Mouse (Mus musculus): ENCODE data around the gene Scgb1c1. TPM values are rescaled to one million over a fixed set of nuclear protein-coding genes. Genes with fewer than 3 reads are reported as not detected.

Gene Scgb1c1
- total and polyA plus RNA-seq, 3 experiments, result not detected

DNA sequence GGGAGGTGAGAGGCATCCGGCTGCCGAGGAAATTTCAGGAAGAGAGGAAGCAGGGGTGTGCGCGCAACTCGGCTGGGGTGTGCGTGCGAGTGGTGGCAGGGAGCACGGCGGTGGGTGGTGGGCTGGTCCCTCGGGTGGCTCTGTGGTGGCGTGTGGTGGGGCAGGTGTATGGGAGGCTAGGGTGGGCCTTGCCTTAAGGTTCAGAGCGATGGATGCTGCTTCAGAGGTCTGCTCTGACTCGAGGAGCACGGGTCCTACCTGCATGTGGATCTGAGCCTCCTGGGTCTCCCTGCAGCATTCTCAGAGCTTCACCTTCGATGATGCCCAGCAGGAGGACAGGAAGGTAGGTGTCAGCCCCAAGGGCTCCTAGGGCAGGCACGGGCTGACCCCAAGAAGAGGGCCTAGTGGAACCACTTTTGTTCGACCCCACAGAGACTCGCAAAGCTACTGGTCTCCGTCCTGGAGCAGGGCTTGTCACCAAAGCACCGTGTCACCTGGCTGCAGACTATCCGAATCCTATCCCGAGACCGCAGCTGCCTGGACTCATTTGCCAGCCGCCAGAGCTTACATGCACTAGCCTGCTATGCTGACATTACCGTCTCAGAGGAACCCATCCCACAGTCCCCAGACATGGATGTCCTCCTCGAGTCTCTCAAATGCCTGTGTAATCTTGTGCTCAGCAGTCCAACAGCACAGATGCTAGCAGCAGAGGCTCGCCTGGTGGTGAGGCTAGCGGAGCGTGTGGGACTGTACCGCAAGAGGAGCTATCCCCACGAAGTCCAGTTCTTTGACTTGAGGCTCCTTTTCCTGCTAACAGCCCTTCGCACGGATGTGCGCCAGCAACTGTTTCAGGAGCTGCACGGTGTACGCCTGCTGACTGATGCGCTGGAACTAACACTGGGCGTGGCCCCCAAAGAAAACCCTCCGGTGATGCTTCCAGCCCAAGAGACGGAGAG lies 12.5 kb downstream of the Scgb1c1 start, which contains the start of gene Bet1l:
Bet1l (minus strand) TSS at position 28 of the 956 bp plus-strand sequence.
- Histone ChIP-seq H3K9ac (ENCODE audit: insufficient read depth, low read depth) (peak within 1 kb of the TSS; percentile 97), H3K4me3 (replicated peaks in 1 of 3; ENCODE audit: low read depth in 2 of 3, low read length in 2 of 3, poor library complexity in 1 of 3) (peak within 1 kb of the TSS; percentile 84 to 98 (median 92)), H3K9me3 (replicated peaks; ENCODE audit: low read length) (no peaks in the 10 kb centered on the region), H3K27ac (ENCODE audit: insufficient read depth, low read depth) (peak within 1 kb of the TSS; percentile 78), H3K4me2 (ENCODE audit: insufficient read depth, low read depth, poor library complexity, severe bottlenecking) (peak within 1 kb of the TSS; percentile 79), H3K27me3 (replicated peaks) (no peaks in the 10 kb centered on the region), H3K4me1 (ENCODE audit: control insufficient read depth in 1 of 2, insufficient read depth in 2 of 2) (peaks cover 22 to 35% of the 10 kb centered on the region in 2 experiments), H3K79me2 (replicated peaks; ENCODE audit: control insufficient read depth, extremely low read depth, insufficient read depth, poor library complexity, severe bottlenecking) (peaks cover 35% of the 10 kb centered on the region), H3K36me3 (replicated peaks in 1 of 2; ENCODE audit: control insufficient read depth in 1 of 2, insufficient read depth in 1 of 2, low read length in 1 of 2) (peaks cover 55 to 70% of the 10 kb centered on the region in 2 experiments)
- TF ChIP-seq TCF12 (IDR thresholded peaks at IDR 0.05; ENCODE audit: low read depth, low read length) (0 out of 2 replicates have a peak, but pooled peaks have one; percentile 1), CHD1 (IDR thresholded peaks at IDR 0.05; ENCODE audit: low read depth, low read length) (no peak), UBTF (IDR thresholded peaks at IDR 0.05; ENCODE audit: low read depth, low read length) (0 out of 2 replicates have a peak, but pooled peaks have one; percentile 44), MYC (IDR thresholded peaks at IDR 0.05; ENCODE audit: low read depth, low read length) (no peak), USF2 (conservative IDR thresholded peaks at IDR 0.05; ENCODE audit: low read depth, low read length) (no peak), IRF4 (IDR thresholded peaks at IDR 0.05; ENCODE audit: low read depth, low read length) (0 out of 2 replicates have a peak, but pooled peaks have one; percentile 8), SIN3A (IDR thresholded peaks at IDR 0.05; ENCODE audit: low read length) (peak; percentile 0)
- dilution Hi-C loops (cut with MboI; ENCODE audit: extremely low pct_ligation_motif_present, extremely low pct_unique_long_range_greater_than_20kb, low sequenced_read_pairs), result no loop called here
- no peak for DNase-seq (ENCODE audit: extremely low read depth)
- in situ Hi-C loops (cut with MboI; ENCODE audit: low pct_ligation_motif_present, low pct_unique_long_range_greater_than_20kb, low sequenced_read_pairs), result no loop called here

DNA sequence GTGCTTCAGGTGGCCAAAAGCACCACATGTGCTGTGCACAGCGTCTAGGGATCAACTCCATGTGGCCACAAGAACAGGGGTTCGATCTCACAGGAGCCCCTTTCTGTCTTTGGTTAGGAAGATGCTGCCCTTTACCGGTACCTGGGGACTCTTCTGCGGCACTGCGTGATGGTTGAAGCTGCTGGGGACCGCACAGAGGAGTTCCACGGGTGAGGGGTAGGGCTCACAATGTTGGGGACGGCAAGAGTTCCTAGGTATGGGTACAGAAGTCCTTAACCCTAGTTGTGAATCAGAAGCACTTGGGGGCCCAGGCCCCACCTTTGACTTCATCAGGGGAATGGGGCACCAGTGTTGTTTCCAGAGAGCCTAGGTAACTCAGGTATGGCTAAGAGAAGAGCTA lies 13.4 kb downstream of the Scgb1c1 start:
- peak overlapping the region; percentile 97; the same call in 1 of the 2 replicates for H3K9ac ChIP-seq (ENCODE audit: insufficient read depth, low read depth)
- peak overlapping the region; percentile 84 to 98 (median 92) for H3K4me3 ChIP-seq (replicated peaks in 1 of 3; ENCODE audit: low read depth in 2 of 3, low read length in 2 of 3, poor library complexity in 1 of 3)
- H3K36me3 ChIP-seq (replicated peaks in 1 of 2; ENCODE audit: control insufficient read depth in 1 of 2, insufficient read depth in 1 of 2, low read length in 1 of 2), result peaks cover 55 to 70% of the 10 kb centered on the region in 2 experiments
- H3K27me3 ChIP-seq (replicated peaks), result no peaks in the 10 kb centered on the region
- peaks cover 22 to 35% of the 10 kb centered on the region in 2 experiments for H3K4me1 ChIP-seq (ENCODE audit: control insufficient read depth in 1 of 2, insufficient read depth in 2 of 2)
- TF ChIP-seq JUN (IDR thresholded peaks at IDR 0.05; ENCODE audit: insufficient read depth, low read depth, low read length), result no peak
- TF ChIP-seq CHD2 (IDR thresholded peaks at IDR 0.05; ENCODE audit: low read length), result no peak
- TF ChIP-seq PAX5 (IDR thresholded peaks at IDR 0.05; ENCODE audit: low read length), result no peak
- TF ChIP-seq USF2 (conservative IDR thresholded peaks at IDR 0.05; ENCODE audit: low read depth, low read length), result no peak
- no peak for TF ChIP-seq POLR2A (IDR thresholded peaks at IDR 0.05; ENCODE audit: low read depth, low read length)
- no peak for TF ChIP-seq TBP (conservative IDR thresholded peaks at IDR 0.05; ENCODE audit: low read depth, low read length)
- no peak for TF ChIP-seq SIN3A (IDR thresholded peaks at IDR 0.05; ENCODE audit: low read length)
- TF ChIP-seq SMC3 (IDR thresholded peaks at IDR 0.05; ENCODE audit: low read depth, low read length), result no peak
- no peak for TF ChIP-seq NRF1 (IDR thresholded peaks at IDR 0.05; ENCODE audit: low read depth, low read length)
- no peak for TF ChIP-seq JUND (conservative IDR thresholded peaks at IDR 0.05; ENCODE audit: low read depth, low read length)
- TF ChIP-seq CHD1 (IDR thresholded peaks at IDR 0.05; ENCODE audit: low read depth, low read length), result no peak
- no peak for DNase-seq (ENCODE audit: extremely low read depth)
- H3K4me2 ChIP-seq (ENCODE audit: insufficient read depth, low read depth, poor library complexity, severe bottlenecking), result peak overlapping the region; percentile 79
- in situ Hi-C loops (cut with MboI; ENCODE audit: low pct_ligation_motif_present, low pct_unique_long_range_greater_than_20kb, low sequenced_read_pairs) (no loop called here), dilution Hi-C loops (cut with MboI; ENCODE audit: extremely low pct_ligation_motif_present, extremely low pct_unique_long_range_greater_than_20kb, low sequenced_read_pairs) (no loop called here)
- peaks cover 35% of the 10 kb centered on the region for H3K79me2 ChIP-seq (replicated peaks; ENCODE audit: control insufficient read depth, extremely low read depth, insufficient read depth, poor library complexity, severe bottlenecking)
- H3K27ac ChIP-seq (ENCODE audit: insufficient read depth, low read depth), result no peak overlapping the region
- no peaks in the 10 kb centered on the region for H3K9me3 ChIP-seq (replicated peaks; ENCODE audit: low read length)
